ENCODE assay signal across 9 mouse cellular contexts in genomic region chr5:31563496-31563895, GRCm38 (mm10). TPM values are rescaled to one million over a fixed set of nuclear protein-coding genes. Genes with fewer than 3 reads are reported as not detected.
DNase-seq lines count a peak whose midpoint lies in the region; ATAC-seq and TF ChIP-seq lines count a peak whose summit lies in the region.
"Had no signal": no experiment of that assay in that cellular context is flagged by ENCODE, and none has a peak within 500 bp of the region (broad histone marks: within the 10 kb centered on the region; RNA-seq: fewer than 3 reads in every experiment).

No protein-coding gene starts in this region.

- H3K9ac ChIP-seq in forebrain, embryonic 14.5 days (ENCODE audit: low read length): no peak overlapping the region
- H3K9ac ChIP-seq: neural tube, embryonic 12.5 days had no signal

- H3K4me3 ChIP-seq in brown adipose tissue, adult 24 weeks (ENCODE audit: insufficient read depth, low read depth, low read length): no peak overlapping the region
- no peak overlapping the region for H3K4me3 ChIP-seq in forebrain, embryonic 14.5 days (ENCODE audit: low read depth, low read length)
- no peak overlapping the region for H3K4me3 ChIP-seq in layer of hippocampus, adult 2 months
- H3K4me3 ChIP-seq: neural tube, embryonic 12.5 days had no signal

- H3K4me1 ChIP-seq in brown adipose tissue, adult 24 weeks (ENCODE audit: control insufficient read depth, insufficient read depth, insufficient read length, low read length): peaks cover 13% of the 10 kb centered on the region
- no peaks in the 10 kb centered on the region for H3K4me1 ChIP-seq in forebrain, embryonic 14.5 days (ENCODE audit: control insufficient read depth, insufficient read depth, low read length)

- intact Hi-C loops in heart, postnatal 25 days (cut with DNase I): loop anchor here (2.0 to 5.0 kb wide), 5 partner anchors 34 to 633 kb away; partner anchors contain the start of gene Mrpl33

- H3K27me3 ChIP-seq in forebrain, embryonic 14.5 days (replicated peaks; ENCODE audit: control insufficient read depth, insufficient read depth, low read length): no peaks in the 10 kb centered on the region
- H3K27me3 ChIP-seq: neural tube, embryonic 12.5 days had no signal

- no peaks in the 10 kb centered on the region for H3K9me3 ChIP-seq in forebrain, embryonic 14.5 days (replicated peaks; ENCODE audit: control insufficient read depth, low read length)
- H3K9me3 ChIP-seq: neural tube, embryonic 12.5 days had no signal

- H3K27ac ChIP-seq in brown adipose tissue, adult 24 weeks (replicated peaks; ENCODE audit: low read depth, low read length): peak overlapping the region; percentile 48
- H3K27ac ChIP-seq in forebrain, embryonic 14.5 days (ENCODE audit: low read depth, low read length): no peak overlapping the region
- peak overlapping the region; percentile 56; the same call in 1 of the 2 replicates for H3K27ac ChIP-seq in layer of hippocampus, adult 2 months
- H3K27ac ChIP-seq: neural tube, embryonic 12.5 days had no signal

- peak; percentile 87 for DNase-seq in MN1 (ENCODE audit: low spot score)
- DNase-seq in forebrain, embryonic 14.5 days (ENCODE audit: low spot score): peak; percentile 91
- peak; percentile 42 for DNase-seq in heart, postnatal 25 days (ENCODE audit: low spot score)
- DNase-seq in layer of hippocampus, adult 2 months (ENCODE audit: low spot score in 2 of 2): peak; percentile 68 to 85
- peak; percentile 83 for DNase-seq in lung, postnatal 14 days
- peak; percentile 56 for DNase-seq in retina, postnatal 7 days (ENCODE audit: low read depth, low spot score)
- DNase-seq in urinary bladder, postnatal 4 days (ENCODE audit: low spot score in 2 of 2): peak; percentile 60 to 78

- ATAC-seq in forebrain, embryonic 14.5 days: peak; percentile 23; the same call in 1 of the 2 replicates

- H3K36me3 ChIP-seq in forebrain, embryonic 14.5 days (ENCODE audit: control insufficient read depth, insufficient read depth, low read length): peaks cover 30% of the 10 kb centered on the region

- WGBS in forebrain, embryonic 14.5 days: 10% methylated on average over 6 of the region's 6 CpGs

- no peak overlapping the region for H3K4me2 ChIP-seq in forebrain, embryonic 14.5 days (ENCODE audit: low read length)
- H3K4me2 ChIP-seq: neural tube, embryonic 12.5 days had no signal

- peak; percentile 97 for TF ChIP-seq CTCF in layer of hippocampus, adult 2 months (conservative IDR thresholded peaks at IDR 0.05)

RNA-seq across cellular contexts. Expression of gene Mrpl33, which starts 33.2 kb away (rescaled TPM):
- 464 and 474 TPM in 2 replicates for polyA plus RNA-seq in brown adipose tissue, adult 24 weeks (2012; ENCODE audit: insufficient read depth, insufficient read length, missing spikeins)
- 202 and 241 TPM in 2 replicates for polyA plus RNA-seq in forebrain, embryonic 14.5 days (2014; fragmentation: Nextera tagmentation; extraction: Ambion mirVana)
- total RNA-seq in heart, postnatal 25 days (2021): 100 to 1,000 TPM; 312 to 319 TPM
- total RNA-seq in layer of hippocampus, adult 2 months (2021): 10 to 100 TPM; 82.1 to 99.8 TPM

RNA-seq across cellular contexts. Expression of gene Supt7l, which starts 35.9 kb away (rescaled TPM):
- 11.2 and 11.5 TPM in 2 replicates for polyA plus RNA-seq in brown adipose tissue, adult 24 weeks (2012; ENCODE audit: insufficient read depth, insufficient read length, missing spikeins)
- 10.0 and 13.7 TPM in 2 replicates for polyA plus RNA-seq in forebrain, embryonic 14.5 days (2014; fragmentation: Nextera tagmentation; extraction: Ambion mirVana)
- total RNA-seq in heart, postnatal 25 days (2021): 10 to 100 TPM; 12.4 to 13.6 TPM
- 10 to 100 TPM; 19.6 TPM for total RNA-seq in layer of hippocampus, adult 2 months (2021)

RNA-seq across cellular contexts. Expression of gene Slc4a1ap, which starts 36.7 kb away (rescaled TPM):
- 15.2 and 18.4 TPM in 2 replicates for polyA plus RNA-seq in brown adipose tissue, adult 24 weeks (2012; ENCODE audit: insufficient read depth, insufficient read length, missing spikeins)
- 20.9 and 21.7 TPM in 2 replicates for polyA plus RNA-seq in forebrain, embryonic 14.5 days (2014; fragmentation: Nextera tagmentation; extraction: Ambion mirVana)
- 10 to 100 TPM; 19.1 to 19.5 TPM for total RNA-seq in heart, postnatal 25 days (2021)
- 10 to 100 TPM; 51.9 to 53.8 TPM for total RNA-seq in layer of hippocampus, adult 2 months (2021)
